Mouse (Mus musculus): Measurements from ENCODE around the gene Tmtc2. TPM values are rescaled to one million over a fixed set of nuclear protein-coding genes. Genes with fewer than 3 reads are reported as not detected.
A peak's percentile ranks its signal among the peaks of the same experiment; 100 is the strongest.

Gene Tmtc2
- total and polyA plus RNA-seq, 2 experiments from 2014 or later = 7.6 to 19.3 TPM

GRCm38 (mm10) chr10:105222904-105223303 lies 351.3 kb downstream of the Tmtc2 start:
- no peaks in the 10 kb centered on the region for H3K9me3 ChIP-seq (ENCODE audit: low read length)
- WGBS = 94% methylated on average over 5 of the region's 5 CpGs
- no peak overlapping the region for H3K9ac ChIP-seq (replicated peaks; ENCODE audit: low read length)

GRCm38 (mm10) chr10:105201491-105201890 lies 372.8 kb downstream of the Tmtc2 start:
- no peak overlapping the region for H3K4me3 ChIP-seq (ENCODE audit: low read length)
- ATAC-seq (no peak), DNase-seq (ENCODE audit: low spot score) (peak; percentile 14)
- no peaks in the 10 kb centered on the region for H3K27me3 ChIP-seq (ENCODE audit: insufficient read depth, low read length)
- WGBS = 40% methylated on average over 10 of the region's 10 CpGs
- H3K4me2 ChIP-seq (ENCODE audit: low read depth, low read length) = no peak overlapping the region
- H3K9me3 ChIP-seq (ENCODE audit: low read length) = no peaks in the 10 kb centered on the region
- H3K9ac ChIP-seq (replicated peaks; ENCODE audit: low read length) = no peak overlapping the region
- no peak overlapping the region for H3K27ac ChIP-seq
- TF ChIP-seq CTCF (IDR thresholded peaks at IDR 0.05; ENCODE audit: low read depth) = no peak
- no peaks in the 10 kb centered on the region for H3K36me3 ChIP-seq (ENCODE audit: insufficient read depth, low read length)
- H3K4me1 ChIP-seq (ENCODE audit: insufficient read depth, low read length) = 0 out of 2 replicates have a peak, but pooled peaks cover 4% of the 10 kb centered on the region

More at GRCm38 (mm10) chr10:105222904-105223303, 351.3 kb downstream of the Tmtc2 start:
- ATAC-seq (no peak), DNase-seq (ENCODE audit: low spot score) (no peak)
- Histone ChIP-seq H3K27ac (no peak overlapping the region), H3K36me3 (ENCODE audit: insufficient read depth, low read length) (no peaks in the 10 kb centered on the region), H3K4me3 (ENCODE audit: low read length) (no peak overlapping the region), H3K4me1 (ENCODE audit: insufficient read depth, low read length) (no peaks in the 10 kb centered on the region), H3K27me3 (ENCODE audit: insufficient read depth, low read length) (no peaks in the 10 kb centered on the region), H3K4me2 (ENCODE audit: low read depth, low read length) (no peak overlapping the region)
- TF ChIP-seq CTCF (IDR thresholded peaks at IDR 0.05; ENCODE audit: low read depth) = no peak

GRCm38 (mm10) chr10:105200678-105201077 lies 373.6 kb downstream of the Tmtc2 start:
- no peak overlapping the region for H3K9ac ChIP-seq (replicated peaks; ENCODE audit: low read length)
- no peak overlapping the region for H3K4me2 ChIP-seq (ENCODE audit: low read depth, low read length)
- no peaks in the 10 kb centered on the region for H3K9me3 ChIP-seq (ENCODE audit: low read length)
- 66% methylated on average over 2 of the region's 2 CpGs for WGBS
- H3K27me3 ChIP-seq (ENCODE audit: insufficient read depth, low read length) = no peaks in the 10 kb centered on the region
- no peak for TF ChIP-seq CTCF (IDR thresholded peaks at IDR 0.05; ENCODE audit: low read depth)
- no peak overlapping the region for H3K4me3 ChIP-seq (ENCODE audit: low read length)
- no peak for ATAC-seq
- no peaks in the 10 kb centered on the region for H3K36me3 ChIP-seq (ENCODE audit: insufficient read depth, low read length)
- H3K27ac ChIP-seq = no peak overlapping the region
- DNase-seq (ENCODE audit: low spot score) = no peak
- 0 out of 2 replicates have a peak, but pooled peaks cover 4% of the 10 kb centered on the region for H3K4me1 ChIP-seq (ENCODE audit: insufficient read depth, low read length)

GRCm38 (mm10) chr10:105200092-105200491 lies 374.2 kb downstream of the Tmtc2 start:
- Histone ChIP-seq H3K4me1 (ENCODE audit: insufficient read depth, low read length) (0 out of 2 replicates have a peak, but pooled peaks cover 4% of the 10 kb centered on the region), H3K27ac (no peak overlapping the region), H3K4me3 (ENCODE audit: low read length) (no peak overlapping the region), H3K9me3 (ENCODE audit: low read length) (no peaks in the 10 kb centered on the region), H3K4me2 (ENCODE audit: low read depth, low read length) (no peak overlapping the region), H3K9ac (replicated peaks; ENCODE audit: low read length) (no peak overlapping the region), H3K36me3 (ENCODE audit: insufficient read depth, low read length) (no peaks in the 10 kb centered on the region), H3K27me3 (ENCODE audit: insufficient read depth, low read length) (no peaks in the 10 kb centered on the region)
- ATAC-seq (0 out of 2 replicates have a peak, but pooled peaks have one; percentile 21), DNase-seq (ENCODE audit: low spot score) (peak; percentile 7)
- TF ChIP-seq CTCF (IDR thresholded peaks at IDR 0.05; ENCODE audit: low read depth) = no peak
- 24% methylated on average over 4 of the region's 4 CpGs for WGBS

- DNase-seq (ENCODE audit: low spot score) = no peak
- Histone ChIP-seq H3K27ac (no peak overlapping the region), H3K9ac (replicated peaks; ENCODE audit: low read length) (no peak overlapping the region), H3K4me3 (ENCODE audit: low read length) (no peak overlapping the region), H3K4me1 (ENCODE audit: insufficient read depth, low read length) (0 out of 2 replicates have a peak, but pooled peaks cover 4% of the 10 kb centered on the region), H3K36me3 (ENCODE audit: insufficient read depth, low read length) (no peaks in the 10 kb centered on the region), H3K4me2 (ENCODE audit: low read depth, low read length) (no peak overlapping the region), H3K27me3 (ENCODE audit: insufficient read depth, low read length) (no peaks in the 10 kb centered on the region), H3K9me3 (ENCODE audit: low read length) (no peaks in the 10 kb centered on the region)
- WGBS = 61% methylated on average over 5 of the region's 5 CpGs
- ATAC-seq = no peak
- TF ChIP-seq CTCF (IDR thresholded peaks at IDR 0.05; ENCODE audit: low read depth) = no peak
These were observed 374.7 kb downstream of the Tmtc2 start for GRCm38 (mm10) chr10:105199515-105199914.

GRCm38 (mm10) chr10:105195377-105195776 lies 378.9 kb downstream of the Tmtc2 start:
- WGBS = 95% methylated on average over 2 of the region's 2 CpGs
- no peak overlapping the region for H3K27ac ChIP-seq

GRCm38 (mm10) chr10:105193756-105194460 lies 380.3 kb downstream of the Tmtc2 start:
- DNase-seq (ENCODE audit: low spot score) = no peak
- no peak overlapping the region for H3K27ac ChIP-seq
- no peaks in the 10 kb centered on the region for H3K9me3 ChIP-seq (ENCODE audit: low read length)
- no peaks in the 10 kb centered on the region for H3K36me3 ChIP-seq (ENCODE audit: insufficient read depth, low read length)
- no peaks in the 10 kb centered on the region for H3K4me1 ChIP-seq (ENCODE audit: insufficient read depth, low read length)
- no peaks in the 10 kb centered on the region for H3K27me3 ChIP-seq (ENCODE audit: insufficient read depth, low read length)
- TF ChIP-seq CTCF (IDR thresholded peaks at IDR 0.05; ENCODE audit: low read depth) = no peak
- 71% methylated on average over 4 of the region's 4 CpGs for WGBS
- no peak overlapping the region for H3K9ac ChIP-seq (replicated peaks; ENCODE audit: low read length)
- ATAC-seq = no peak
- no peak overlapping the region for H3K4me2 ChIP-seq (ENCODE audit: low read depth, low read length)
- H3K4me3 ChIP-seq (ENCODE audit: low read length) = no peak overlapping the region

More at GRCm38 (mm10) chr10:105195377-105195776, 378.9 kb downstream of the Tmtc2 start:
- TF ChIP-seq CTCF (IDR thresholded peaks at IDR 0.05; ENCODE audit: low read depth) = no peak
- H3K4me2 ChIP-seq (ENCODE audit: low read depth, low read length) = no peak overlapping the region
- ATAC-seq (no peak), DNase-seq (ENCODE audit: low spot score) (no peak)
- no peaks in the 10 kb centered on the region for H3K9me3 ChIP-seq (ENCODE audit: low read length)
- H3K4me1 ChIP-seq (ENCODE audit: insufficient read depth, low read length) = 0 out of 2 replicates have a peak, but pooled peaks cover 4% of the 10 kb centered on the region
- H3K9ac ChIP-seq (replicated peaks; ENCODE audit: low read length) = no peak overlapping the region
- H3K4me3 ChIP-seq (ENCODE audit: low read length) = no peak overlapping the region
- H3K27me3 ChIP-seq (ENCODE audit: insufficient read depth, low read length) = no peaks in the 10 kb centered on the region
- H3K36me3 ChIP-seq (ENCODE audit: insufficient read depth, low read length) = no peaks in the 10 kb centered on the region
